Mouse (Mus musculus) heart, postnatal 0 days (tissue): ENCODE results near the gene Sema6d. TPM values are rescaled to one million over a fixed set of nuclear protein-coding genes. Genes with fewer than 3 reads are reported as not detected.

Source experiments
- ATAC-seq: fragments of 200-750 bp; cut with Nextera tagmentation; 2 replicates; pipeline ENCODE4 v1.8.0; 2017; ENCODE audit warnings: low read depth, moderate number of reproducible peaks, moderate library complexity; ENCODE audit not compliant: insufficient read depth
- DNase-seq: peaks from one replicate; pipeline ENCODE4 v3.0.0-alpha.2; 2016; ENCODE audit warnings: low spot score
- H3K27ac ChIP-seq: fragments of 300-500 bp; sonication (generic); 2 replicates; pipeline ENCODE4 v1.5.1; 2014; ENCODE audit warnings: low read depth, mild to moderate bottlenecking
- H3K27me3 ChIP-seq: fragments of 300-500 bp; sonication (generic); 2 replicates; pipeline ENCODE4 v1.6.1; 2014; ENCODE audit warnings: low read length, mixed read lengths; ENCODE audit not compliant: control insufficient read depth, insufficient read depth
- H3K36me3 ChIP-seq: fragments of 300-500 bp; sonication (generic); replicated peaks from 2 replicates; pipeline ENCODE4 v1.6.1; 2014; ENCODE audit warnings: low read length, mixed read lengths; ENCODE audit not compliant: control insufficient read depth, insufficient read depth
- H3K4me1 ChIP-seq: fragments of 300-500 bp; sonication (generic); 2 replicates; pipeline ENCODE4 v1.6.1; 2014; ENCODE audit warnings: antibody characterized with exemption; ENCODE audit not compliant: control insufficient read depth, insufficient read depth
- H3K4me2 ChIP-seq: fragments of 300-500 bp; sonication (generic); 2 replicates; pipeline ENCODE4 v1.6.1; 2014; ENCODE audit warnings: low read depth, mild to moderate bottlenecking, low read length, moderate library complexity
- H3K4me3 ChIP-seq: fragments of 300-500 bp; sonication (generic); 2 replicates; pipeline ENCODE4 v1.5.1; 2014; ENCODE audit warnings: low read depth, low read length
- H3K9ac ChIP-seq: fragments of 300-500 bp; sonication (generic); replicated peaks from 2 replicates; pipeline ENCODE4 v1.6.1; 2014; ENCODE audit warnings: low read depth, low read length, mixed read lengths
- H3K9me3 ChIP-seq: fragments of 300-500 bp; sonication (generic); replicated peaks from 2 replicates; pipeline ENCODE4 v1.6.1; 2016; ENCODE audit warnings: low read length; ENCODE audit not compliant: control insufficient read depth
- CTCF ChIP-seq: IDR thresholded peaks from 2 replicates; pipeline ENCODE4 v1.5.1; 2016; ENCODE audit warnings: antibody characterized with exemption, control low read depth, low read depth
- EP300 ChIP-seq: IDR thresholded peaks from 2 replicates; pipeline ENCODE4 v1.6.1; 2016; ENCODE audit warnings: antibody characterized with exemption, low read depth
- WGBS: fragments of 180-500 bp; shearing (Covaris S2); extraction: QIAGEN DNeasy Blood & Tissue Kit; methylation state at CpG from one replicate; pipeline ENCODE4 v1.1.7; 2014; 5-methylcytosine and 5-hydroxymethylcytosine counted together
- polyA plus RNA-seq: library from polyadenylated mRNA; unstranded; fragments of >200 nt; fragmentation: Nextera tagmentation; extraction: Ambion mirVana; gene quantifications from 2 replicates; pipeline ENCODE4 v1.2.1, GENCODE M21; 2015
- total RNA-seq: library from RNA; depleted of rRNA; stranded (reverse); fragments of >200 nt; gene quantifications from 2 replicates; pipeline ENCODE4 v1.2.3, GENCODE M21; 2014; ENCODE audit warnings: low replicate concordance

Gene Sema6d
- total and polyA plus RNA-seq, 2 experiments from 2014 or later = 8.7 to 28.8 TPM

DNA sequence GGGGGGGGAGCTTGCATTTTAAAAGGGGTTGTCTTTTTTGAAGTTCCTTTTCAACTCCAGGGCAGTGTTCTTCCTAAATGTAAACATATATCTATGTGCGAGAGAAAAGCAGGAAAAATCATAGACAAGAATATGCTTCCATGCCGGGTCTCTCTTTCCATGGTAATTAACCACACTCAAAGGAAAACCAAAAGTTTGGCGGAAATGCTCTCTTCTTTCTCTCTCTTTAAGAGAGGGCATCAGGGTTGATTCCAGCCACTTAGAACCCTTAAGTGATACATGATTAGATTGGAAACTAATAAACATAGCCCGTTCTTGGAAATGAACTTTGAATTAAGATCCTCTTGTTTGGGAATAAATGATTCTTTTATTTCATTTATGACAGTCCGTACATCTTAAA, 519.2 kb downstream of the Sema6d start:
- H3K27ac ChIP-seq = peak overlapping the region; percentile 97
- H3K4me3 ChIP-seq = peak overlapping the region; percentile 97
- no peaks in the 10 kb centered on the region for H3K9me3 ChIP-seq
- H3K9ac ChIP-seq = peak overlapping the region; percentile 90
- DNase-seq = no peak
- H3K4me2 ChIP-seq = peak overlapping the region; percentile 73
- peaks cover 34% of the 10 kb centered on the region for H3K4me1 ChIP-seq
- 41% methylated on average over 5 of the region's 5 CpGs for WGBS
- no peaks in the 10 kb centered on the region for H3K36me3 ChIP-seq
- ATAC-seq = no peak
- no peaks in the 10 kb centered on the region for H3K27me3 ChIP-seq
- TF ChIP-seq CTCF (no peak), EP300 (no peak)

DNA sequence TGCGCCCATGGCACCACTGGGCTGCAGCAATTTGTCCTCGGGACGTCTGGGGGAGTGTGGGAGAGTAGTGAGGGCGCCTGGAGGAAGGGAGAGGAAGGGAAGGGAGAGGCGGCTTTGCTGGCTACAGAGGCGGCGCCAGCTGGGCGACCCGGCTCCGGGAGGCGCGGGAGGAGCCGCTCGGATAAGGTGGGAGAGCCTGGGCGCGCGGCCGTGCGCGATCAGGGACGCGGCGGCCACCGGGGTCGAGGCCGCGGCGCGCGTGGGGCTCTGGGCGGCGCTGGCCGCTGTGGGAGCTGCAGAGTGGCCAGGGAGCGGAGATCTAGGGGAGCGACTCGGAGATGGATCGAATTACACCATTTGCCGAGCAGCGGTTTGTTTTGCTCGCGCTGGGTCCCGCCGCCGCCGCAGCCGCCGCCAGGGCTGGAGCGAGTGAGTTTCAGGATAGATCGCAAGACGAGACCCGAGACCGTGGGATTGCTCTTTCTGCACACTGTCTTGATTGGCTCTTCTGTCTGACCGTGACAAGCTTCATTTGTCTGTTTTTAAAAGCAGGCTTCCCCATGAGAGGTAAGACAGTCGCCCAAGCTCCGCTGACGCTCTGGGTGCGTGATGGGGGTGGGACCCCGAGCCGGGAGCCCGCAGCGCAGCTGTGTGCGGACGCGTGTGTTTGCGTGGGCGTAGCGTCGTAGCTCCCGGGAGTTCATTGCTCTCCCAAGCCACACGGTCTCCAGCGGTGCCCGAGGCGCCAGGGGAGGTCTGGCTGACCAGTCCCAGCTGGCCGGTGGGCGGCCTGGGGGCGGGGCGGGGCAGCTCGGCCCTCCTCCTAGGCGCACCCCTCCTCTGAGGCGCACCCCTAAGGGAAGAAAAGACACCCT, 520.2 kb downstream of the Sema6d start:
- TF ChIP-seq CTCF (no peak), EP300 (peak; percentile 27; the same call in 1 of the 2 replicates)
- H3K4me2 ChIP-seq = peak overlapping the region; percentile 73
- ATAC-seq (peak; percentile 89), DNase-seq (peak; percentile 83)
- H3K27me3 ChIP-seq = no peaks in the 10 kb centered on the region
- WGBS = under 1% methylated on average over 72 of the region's 80 CpGs
- no peaks in the 10 kb centered on the region for H3K9me3 ChIP-seq
- peak overlapping the region; percentile 90 for H3K9ac ChIP-seq
- H3K4me3 ChIP-seq = peak overlapping the region; percentile 97
- H3K4me1 ChIP-seq = peaks cover 42% of the 10 kb centered on the region
- no peaks in the 10 kb centered on the region for H3K36me3 ChIP-seq
- H3K27ac ChIP-seq = peak overlapping the region; percentile 97

DNA sequence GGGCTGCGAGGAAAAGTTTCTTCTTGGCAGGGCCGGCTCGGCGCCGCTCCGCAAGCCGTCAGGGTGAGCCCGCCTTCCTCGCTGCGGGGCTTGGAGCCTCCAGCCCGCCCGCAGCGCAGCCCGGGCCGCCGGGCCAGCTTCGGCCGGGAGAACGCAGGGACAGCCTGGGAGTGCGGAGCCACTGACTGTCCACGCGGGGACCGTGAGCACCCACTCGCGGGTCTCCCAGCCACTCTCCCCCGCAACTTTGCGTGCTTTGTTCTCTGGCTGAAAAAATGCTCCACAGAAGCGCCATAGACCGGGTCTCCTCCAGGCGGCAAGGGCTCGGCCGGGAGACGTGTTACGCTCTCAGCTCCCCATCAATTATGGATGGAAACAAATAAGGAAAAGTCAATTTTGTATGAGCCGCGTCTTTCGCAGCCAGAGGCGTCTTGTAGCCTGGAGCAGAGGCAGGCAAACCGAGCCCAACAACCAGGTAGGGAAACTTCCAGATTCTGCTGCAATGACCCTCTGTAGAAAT, 520.9 kb downstream of the Sema6d start:
- Histone ChIP-seq H3K27ac (peak overlapping the region; percentile 97), H3K4me2 (peak overlapping the region; percentile 73), H3K4me3 (peak overlapping the region; percentile 97), H3K9me3 (no peaks in the 10 kb centered on the region), H3K27me3 (no peaks in the 10 kb centered on the region), H3K9ac (peak overlapping the region; percentile 90), H3K4me1 (peaks cover 46% of the 10 kb centered on the region), H3K36me3 (no peaks in the 10 kb centered on the region)
- DNase-seq (no peak), ATAC-seq (peak; percentile 61)
- WGBS = under 1% methylated on average over 39 of the region's 39 CpGs
- no peak for TF ChIP-seq EP300
- no peak for TF ChIP-seq CTCF

DNA sequence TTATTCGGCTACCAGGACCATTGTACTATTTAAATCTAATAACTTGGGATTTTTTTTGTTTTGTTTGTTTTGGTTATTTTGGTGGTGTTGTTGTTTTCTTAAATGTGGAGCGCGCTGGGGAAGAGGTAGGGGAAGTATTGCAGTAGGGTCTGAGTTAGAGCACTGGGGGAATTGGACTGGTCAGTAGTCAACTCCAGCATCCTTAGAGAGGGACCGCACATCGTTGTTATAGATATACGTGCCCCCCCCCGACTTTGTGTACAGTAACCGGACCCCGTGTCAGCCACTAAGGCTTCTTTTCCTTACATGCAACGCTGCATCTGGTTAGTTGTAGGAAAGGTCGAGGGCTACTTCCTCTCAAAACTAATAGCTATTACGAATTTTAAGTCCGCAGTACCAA, 521.5 kb downstream of the Sema6d start:
- no peak for ATAC-seq
- WGBS = 8% methylated on average over 13 of the region's 13 CpGs
- no peak for DNase-seq
- Histone ChIP-seq H3K36me3 (no peaks in the 10 kb centered on the region), H3K4me3 (peak overlapping the region; percentile 97), H3K4me1 (peaks cover 52% of the 10 kb centered on the region), H3K27me3 (no peaks in the 10 kb centered on the region), H3K27ac (peak overlapping the region; percentile 97), H3K9me3 (no peaks in the 10 kb centered on the region), H3K4me2 (peak overlapping the region; percentile 73), H3K9ac (peak overlapping the region; percentile 90)
- TF ChIP-seq CTCF (no peak), EP300 (no peak)

DNA sequence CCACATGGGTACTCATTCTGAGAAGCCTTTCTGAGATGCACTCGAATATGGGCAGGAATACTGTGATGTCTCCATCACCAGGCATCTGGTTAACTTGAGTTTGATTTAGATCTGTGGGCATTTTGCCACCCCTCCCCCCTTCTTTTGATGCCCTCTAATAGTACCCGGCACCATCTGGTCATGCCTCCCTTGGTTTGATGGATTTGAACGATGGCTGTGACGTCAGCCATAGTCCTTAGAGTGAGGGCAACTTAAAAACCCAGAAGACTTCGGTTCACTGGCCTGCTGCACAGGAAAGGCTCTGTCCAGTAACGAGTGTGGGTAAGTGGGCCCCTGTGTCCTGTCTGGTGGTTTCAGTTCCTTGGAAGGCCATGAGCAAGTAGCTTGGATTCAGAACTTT, 522.5 kb downstream of the Sema6d start:
- DNase-seq = no peak
- Histone ChIP-seq H3K36me3 (no peaks in the 10 kb centered on the region), H3K9ac (peak overlapping the region; percentile 90), H3K27me3 (no peaks in the 10 kb centered on the region), H3K4me3 (peak overlapping the region; percentile 97), H3K4me1 (peaks cover 62% of the 10 kb centered on the region), H3K4me2 (peak overlapping the region; percentile 73), H3K9me3 (no peaks in the 10 kb centered on the region), H3K27ac (0 out of 2 replicates have a peak overlapping the region, but pooled peaks have one; percentile 16)
- TF ChIP-seq CTCF (no peak), EP300 (no peak)
- no peak for ATAC-seq
- 12% methylated on average over 6 of the region's 6 CpGs for WGBS
